ENCODE assay signal across 27 mouse cellular contexts in the genomic region with DNA sequence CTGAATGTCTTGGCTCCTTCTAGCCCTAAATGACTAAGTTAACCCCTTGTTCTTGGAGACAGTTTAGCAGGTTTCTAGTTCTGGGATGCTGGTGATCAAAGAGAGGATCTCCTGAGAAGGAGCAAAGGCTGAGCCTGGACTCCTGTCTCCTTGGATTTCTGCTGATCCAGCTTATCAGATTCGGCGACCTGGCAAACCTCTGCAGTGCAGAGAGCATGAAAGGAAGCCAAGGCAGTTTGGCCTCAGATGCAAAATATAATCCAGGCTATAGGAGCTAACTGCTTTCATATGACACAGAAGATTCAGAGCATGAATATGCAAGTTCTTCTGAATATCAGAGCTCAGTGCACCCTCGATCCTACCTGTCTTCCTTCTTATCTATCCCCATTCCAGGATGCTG.
"Had no signal": no experiment of that assay in that cellular context is flagged by ENCODE, and none has a peak within 500 bp of the region (broad histone marks: within the 10 kb centered on the region; RNA-seq: fewer than 3 reads in every experiment).

No protein-coding gene starts in this region.

- H3K4me3 ChIP-seq: limb, embryonic 10.5 days; limb, embryonic 12.5 days; limb, embryonic 13.5 days; limb, embryonic 15.5 days; liver, embryonic 12.5 days; liver, embryonic 13.5 days; liver, embryonic 15.5 days; lung, embryonic 15.5 days; megakaryocyte, embryonic 14.5 days; midbrain, embryonic 10.5 days; midbrain, embryonic 12.5 days; midbrain, embryonic 13.5 days; midbrain, embryonic 15.5 days; myocyte; neural tube, embryonic 12.5 days had no signal

- H3K27ac ChIP-seq: limb, embryonic 10.5 days; limb, embryonic 12.5 days; limb, embryonic 13.5 days; limb, embryonic 15.5 days; liver, embryonic 12.5 days; liver, embryonic 13.5 days; liver, embryonic 14.5 days; liver, embryonic 15.5 days; lung, embryonic 15.5 days; macrophage; midbrain, embryonic 10.5 days; midbrain, embryonic 12.5 days; midbrain, embryonic 13.5 days; midbrain, embryonic 15.5 days; neural tube, embryonic 12.5 days had no signal

- DNase-seq: left cerebral cortex, postnatal 4 days; liver; liver, embryonic 13.5 days; liver, postnatal 0 days; lung, adult 18-20 months; lung, adult 2 months; lung, postnatal 10 days; lung, postnatal 14 days; lung, postnatal 36 days; lung, postnatal 4 days; midbrain, embryonic 14.5 days had no signal
